Mouse (Mus musculus): ENCODE data around the gene Tssk2.

GRCm38 (mm10) chr16:17945081-17945831, 46.8 kb downstream of the Tssk2 start:
- TF ChIP-seq CTCF (conservative IDR thresholded peaks at IDR 0.05; ENCODE audit: insufficient read depth, insufficient read length, low read depth, low read length) (no peak), POLR2A (IDR thresholded peaks at IDR 0.05; ENCODE audit: low read depth, low read length) (no peak)

Data from kidney, adult 2 months (tissue).